Mouse (Mus musculus): Measurements from ENCODE around the gene Slc4a7. TPM values are rescaled to one million over a fixed set of nuclear protein-coding genes. Genes with fewer than 3 reads are reported as not detected.

Slc4a7 gene
- 8.1 and 9.0 TPM in 2 replicates for polyA plus RNA-seq (2014; fragmentation: Nextera tagmentation; extraction: Ambion mirVana)

DNA sequence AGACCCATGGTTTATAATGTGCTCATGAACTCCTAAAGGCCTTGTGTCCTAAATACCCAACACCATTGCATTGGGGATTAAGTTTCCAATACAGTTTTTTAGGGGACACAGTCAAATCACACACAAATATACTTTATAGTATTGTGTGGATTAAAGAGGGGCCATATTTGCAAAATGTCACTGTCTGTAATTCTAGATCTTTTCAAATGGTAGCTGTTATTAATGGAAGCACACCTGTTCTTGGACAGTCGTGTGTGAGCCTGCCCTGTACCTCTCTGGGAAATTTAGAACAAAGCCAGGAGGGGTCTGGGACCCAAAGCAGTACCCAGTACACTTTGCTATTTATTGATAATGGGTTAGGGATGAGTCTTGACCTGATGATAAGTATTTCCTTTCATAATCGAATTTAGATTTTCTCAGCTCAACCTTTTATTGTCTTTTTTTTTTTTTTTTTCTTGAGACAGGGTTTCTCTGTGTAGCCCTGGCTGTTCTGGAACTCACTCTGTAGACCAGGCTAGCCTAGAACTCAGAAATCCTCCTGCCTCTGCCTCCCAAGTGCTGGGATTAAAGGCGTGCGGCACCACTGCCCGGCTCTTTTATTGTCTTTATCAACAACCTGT lies at the start of gene Slc4a7:
Slc4a7 (plus strand) TSS at position 570 of the 620 bp plus-strand sequence.
- 69% methylated on average over 5 of the region's 5 CpGs for WGBS

DNA sequence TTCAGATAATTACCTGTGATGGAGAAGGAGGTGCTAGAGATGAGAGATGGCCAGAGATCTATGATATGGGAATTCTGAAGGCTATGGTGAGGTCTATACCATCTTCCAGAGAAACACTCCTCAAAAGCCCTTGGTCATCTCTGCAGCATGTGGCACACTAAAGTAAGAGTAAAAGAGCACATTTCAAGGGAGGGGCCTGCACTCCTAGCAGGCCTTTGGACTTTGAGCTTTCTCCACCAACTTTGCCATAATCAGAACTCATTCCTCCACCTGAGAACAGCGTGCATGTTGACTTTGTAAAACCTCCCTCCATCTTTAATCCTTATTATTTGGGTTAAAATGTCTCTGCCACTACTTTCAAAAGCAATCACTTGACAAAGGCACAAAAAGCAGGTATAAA lies 31.5 kb upstream of the Slc4a7 start:
- ATAC-seq (replicated peaks; ENCODE audit: low FRiP score) = no peak
- WGBS = 81% methylated on average over 1 of the region's 1 CpGs
- Histone ChIP-seq H3K36me3 (ENCODE audit: control insufficient read depth, insufficient read depth, low read length) (no peaks in the 10 kb centered on the region), H3K9me3 (ENCODE audit: control insufficient read depth, low read length) (no peaks in the 10 kb centered on the region), H3K27me3 (replicated peaks; ENCODE audit: control insufficient read depth, insufficient read depth, low read length) (no peaks in the 10 kb centered on the region), H3K9ac (ENCODE audit: low read depth, low read length) (no peak overlapping the region), H3K4me2 (no peak overlapping the region), H3K4me1 (replicated peaks; ENCODE audit: control insufficient read depth, insufficient read depth, low read length) (no peaks in the 10 kb centered on the region), H3K4me3 (ENCODE audit: low read depth, low read length) (no peak overlapping the region), H3K27ac (ENCODE audit: low read depth, low read length) (no peak overlapping the region)
- DNase-seq (ENCODE audit: low spot score) = no peak

More for the DNA sequence above, at the start of gene Slc4a7:
- peak within 1 kb of the TSS; percentile 76 for H3K4me2 ChIP-seq
- H3K4me1 ChIP-seq (replicated peaks; ENCODE audit: control insufficient read depth, insufficient read depth, low read length) = peaks cover 7% of the 10 kb centered on the region
- peak within 1 kb of the TSS; percentile 86 for H3K4me3 ChIP-seq (ENCODE audit: low read depth, low read length)
- no peaks in the 10 kb centered on the region for H3K36me3 ChIP-seq (ENCODE audit: control insufficient read depth, insufficient read depth, low read length)
- H3K27me3 ChIP-seq (replicated peaks; ENCODE audit: control insufficient read depth, insufficient read depth, low read length) = no peaks in the 10 kb centered on the region
- H3K27ac ChIP-seq (ENCODE audit: low read depth, low read length) = peak within 1 kb of the TSS; percentile 89
- no peak for DNase-seq (ENCODE audit: low spot score)
- H3K9ac ChIP-seq (ENCODE audit: low read depth, low read length) = peak within 1 kb of the TSS; percentile 94
- 0 out of 2 replicates have a peak, but pooled peaks have one; percentile 0 for ATAC-seq (replicated peaks; ENCODE audit: low FRiP score)
- no peaks in the 10 kb centered on the region for H3K9me3 ChIP-seq (ENCODE audit: control insufficient read depth, low read length)

DNA sequence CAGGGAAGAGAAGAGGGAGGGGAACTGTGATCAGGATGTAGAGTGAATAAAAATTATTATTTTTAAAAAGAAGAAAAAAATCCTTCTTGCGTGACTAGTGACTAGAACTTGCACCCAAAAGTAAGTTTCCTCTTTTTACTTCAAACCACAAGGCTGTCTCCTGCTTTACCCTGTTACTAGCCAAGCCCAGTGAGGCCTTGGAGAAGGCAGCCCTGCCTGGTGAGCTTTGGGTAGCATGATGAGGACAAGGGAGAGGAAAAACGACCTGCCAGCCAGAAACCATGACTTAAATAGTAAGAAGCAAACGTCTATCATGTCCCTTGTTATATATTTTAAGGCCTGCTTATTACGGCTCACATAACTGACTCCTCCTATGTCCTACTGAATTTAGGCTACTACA lies 20.5 kb upstream of the Slc4a7 start:
- DNase-seq (ENCODE audit: low spot score) = no peak
- H3K27ac ChIP-seq (ENCODE audit: low read depth, low read length) = no peak overlapping the region
- H3K36me3 ChIP-seq (ENCODE audit: control insufficient read depth, insufficient read depth, low read length) = no peaks in the 10 kb centered on the region
- no peak for ATAC-seq (replicated peaks; ENCODE audit: low FRiP score)
- H3K9me3 ChIP-seq (ENCODE audit: control insufficient read depth, low read length) = no peaks in the 10 kb centered on the region
- H3K4me1 ChIP-seq (replicated peaks; ENCODE audit: control insufficient read depth, insufficient read depth, low read length) = no peaks in the 10 kb centered on the region
- H3K27me3 ChIP-seq (replicated peaks; ENCODE audit: control insufficient read depth, insufficient read depth, low read length) = no peaks in the 10 kb centered on the region
- WGBS = 61% methylated on average over 4 of the region's 4 CpGs
- H3K9ac ChIP-seq (ENCODE audit: low read depth, low read length) = no peak overlapping the region
- no peak overlapping the region for H3K4me2 ChIP-seq
- H3K4me3 ChIP-seq (ENCODE audit: low read depth, low read length) = no peak overlapping the region

DNA sequence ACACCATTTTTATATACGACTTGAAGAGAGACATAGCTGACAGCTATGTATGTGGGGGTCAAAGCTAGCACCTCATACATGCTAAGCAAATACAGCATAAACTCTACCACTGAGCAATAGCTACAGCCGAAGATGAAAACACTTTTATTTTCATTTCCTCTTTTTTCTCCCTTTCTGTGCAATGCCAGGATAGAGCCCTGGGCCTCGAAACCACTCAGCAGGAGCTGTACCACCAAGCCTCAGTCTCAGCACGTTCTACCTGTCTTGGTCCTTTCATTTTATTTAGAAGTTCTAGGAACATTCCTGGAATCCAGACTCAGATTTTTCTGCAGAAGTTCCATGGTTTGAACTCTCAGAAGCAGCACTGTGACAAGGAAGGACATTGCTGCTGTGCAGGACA lies 17.3 kb upstream of the Slc4a7 start:
- 66% methylated on average over 4 of the region's 4 CpGs for WGBS
- Histone ChIP-seq H3K9me3 (ENCODE audit: control insufficient read depth, low read length) (no peaks in the 10 kb centered on the region), H3K27ac (ENCODE audit: low read depth, low read length) (no peak overlapping the region), H3K4me2 (no peak overlapping the region), H3K9ac (ENCODE audit: low read depth, low read length) (no peak overlapping the region), H3K4me3 (ENCODE audit: low read depth, low read length) (no peak overlapping the region), H3K4me1 (replicated peaks; ENCODE audit: control insufficient read depth, insufficient read depth, low read length) (no peaks in the 10 kb centered on the region), H3K36me3 (ENCODE audit: control insufficient read depth, insufficient read depth, low read length) (no peaks in the 10 kb centered on the region), H3K27me3 (replicated peaks; ENCODE audit: control insufficient read depth, insufficient read depth, low read length) (no peaks in the 10 kb centered on the region)
- ATAC-seq (replicated peaks; ENCODE audit: low FRiP score) (no peak), DNase-seq (ENCODE audit: low spot score) (no peak)

- no peak overlapping the region for H3K4me3 ChIP-seq (ENCODE audit: low read depth, low read length)
- H3K27ac ChIP-seq (ENCODE audit: low read depth, low read length) = no peak overlapping the region
- H3K36me3 ChIP-seq (ENCODE audit: control insufficient read depth, insufficient read depth, low read length) = no peaks in the 10 kb centered on the region
- H3K9me3 ChIP-seq (ENCODE audit: control insufficient read depth, low read length) = no peaks in the 10 kb centered on the region
- no peak for ATAC-seq (replicated peaks; ENCODE audit: low FRiP score)
- H3K9ac ChIP-seq (ENCODE audit: low read depth, low read length) = no peak overlapping the region
- H3K4me1 ChIP-seq (replicated peaks; ENCODE audit: control insufficient read depth, insufficient read depth, low read length) = no peaks in the 10 kb centered on the region
- H3K27me3 ChIP-seq (replicated peaks; ENCODE audit: control insufficient read depth, insufficient read depth, low read length) = no peaks in the 10 kb centered on the region
- 47% methylated on average over 7 of the region's 7 CpGs for WGBS
- H3K4me2 ChIP-seq = no peak overlapping the region
- no peak for DNase-seq (ENCODE audit: low spot score)
These were observed 16.0 kb upstream of the Slc4a7 start for GRCm38 (mm10) chr14:14686101-14686551.

GRCm38 (mm10) chr14:14687258-14687890 lies 14.7 kb upstream of the Slc4a7 start:
- H3K9me3 ChIP-seq (ENCODE audit: control insufficient read depth, low read length) = no peaks in the 10 kb centered on the region
- 67% methylated on average over 7 of the region's 7 CpGs for WGBS
- H3K36me3 ChIP-seq (ENCODE audit: control insufficient read depth, insufficient read depth, low read length) = no peaks in the 10 kb centered on the region
- no peak for DNase-seq (ENCODE audit: low spot score)
- no peak overlapping the region for H3K27ac ChIP-seq (ENCODE audit: low read depth, low read length)
- no peak overlapping the region for H3K4me2 ChIP-seq
- H3K4me1 ChIP-seq (replicated peaks; ENCODE audit: control insufficient read depth, insufficient read depth, low read length) = no peaks in the 10 kb centered on the region
- no peak overlapping the region for H3K9ac ChIP-seq (ENCODE audit: low read depth, low read length)
- H3K4me3 ChIP-seq (ENCODE audit: low read depth, low read length) = no peak overlapping the region
- no peaks in the 10 kb centered on the region for H3K27me3 ChIP-seq (replicated peaks; ENCODE audit: control insufficient read depth, insufficient read depth, low read length)
- ATAC-seq (replicated peaks; ENCODE audit: low FRiP score) = no peak

DNA sequence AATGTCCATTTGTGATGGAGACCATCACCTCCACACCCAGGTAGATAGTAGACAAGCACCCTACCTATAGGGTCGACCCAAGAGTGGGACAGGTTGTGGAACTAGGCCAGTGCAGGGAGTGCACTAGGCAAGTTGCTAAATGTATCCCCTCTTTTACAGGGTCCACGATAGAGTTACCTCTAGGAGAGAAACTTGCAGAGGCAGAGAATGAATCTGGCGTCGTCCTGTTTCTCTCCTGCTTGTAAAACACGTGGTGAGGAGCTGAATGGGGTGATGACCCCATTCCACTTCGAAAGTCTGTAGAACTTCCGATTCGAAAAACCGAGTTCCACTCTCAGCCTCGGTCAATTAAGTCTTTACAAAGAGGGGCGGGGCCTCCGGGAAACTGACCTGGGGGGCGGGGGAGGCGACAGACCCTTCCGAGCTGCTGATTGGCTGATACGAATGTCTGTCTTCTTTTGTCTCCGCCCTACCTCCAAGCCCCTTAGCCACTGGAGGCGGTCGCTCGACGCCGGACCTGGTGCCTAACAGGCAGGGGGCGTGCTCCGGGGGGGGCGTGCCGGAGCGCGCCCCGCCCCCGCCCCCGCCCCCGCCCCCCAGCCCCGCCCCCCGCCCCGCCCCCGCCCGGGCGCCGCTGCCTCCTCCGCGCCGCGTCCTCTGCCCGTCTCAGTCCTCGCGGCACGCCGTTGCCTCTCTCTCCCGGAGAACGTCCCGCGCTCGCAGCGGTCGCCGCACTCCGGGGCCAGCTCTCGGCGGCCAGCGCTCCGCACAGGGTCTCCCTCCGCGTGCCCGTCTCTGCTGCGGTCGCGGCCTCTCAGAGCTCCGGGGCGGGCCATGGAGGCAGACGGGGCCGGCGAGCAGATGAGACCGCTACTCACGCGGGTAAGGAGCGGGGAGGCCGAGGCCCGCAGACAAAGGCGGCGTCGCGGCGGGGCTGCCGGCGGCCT lies 593 bp downstream of the Slc4a7 start:
- Histone ChIP-seq H3K36me3 (ENCODE audit: control insufficient read depth, insufficient read depth, low read length) (no peaks in the 10 kb centered on the region), H3K27me3 (replicated peaks; ENCODE audit: control insufficient read depth, insufficient read depth, low read length) (no peaks in the 10 kb centered on the region), H3K4me1 (replicated peaks; ENCODE audit: control insufficient read depth, insufficient read depth, low read length) (peaks cover 7% of the 10 kb centered on the region), H3K4me2 (peak overlapping the region; percentile 76), H3K4me3 (ENCODE audit: low read depth, low read length) (peak overlapping the region; percentile 86), H3K27ac (ENCODE audit: low read depth, low read length) (peak overlapping the region; percentile 89), H3K9ac (ENCODE audit: low read depth, low read length) (peak overlapping the region; percentile 94), H3K9me3 (ENCODE audit: control insufficient read depth, low read length) (no peaks in the 10 kb centered on the region)
- DNase-seq (ENCODE audit: low spot score) (peak; percentile 93), ATAC-seq (replicated peaks; ENCODE audit: low FRiP score) (peak; percentile 94)
- WGBS = under 1% methylated on average over 60 of the region's 85 CpGs

- peak overlapping the region; percentile 86 for H3K4me3 ChIP-seq (ENCODE audit: low read depth, low read length)
- 0 out of 2 replicates have a peak, but pooled peaks cover under 1% of the 10 kb centered on the region for H3K36me3 ChIP-seq (ENCODE audit: control insufficient read depth, insufficient read depth, low read length)
- H3K27me3 ChIP-seq (replicated peaks; ENCODE audit: control insufficient read depth, insufficient read depth, low read length) = no peaks in the 10 kb centered on the region
- peak; percentile 51 for ATAC-seq (replicated peaks; ENCODE audit: low FRiP score)
- no peaks in the 10 kb centered on the region for H3K9me3 ChIP-seq (ENCODE audit: control insufficient read depth, low read length)
- peak overlapping the region; percentile 76 for H3K4me2 ChIP-seq
- peak overlapping the region; percentile 94 for H3K9ac ChIP-seq (ENCODE audit: low read depth, low read length)
- DNase-seq (ENCODE audit: low spot score) = peak; percentile 76
- H3K27ac ChIP-seq (ENCODE audit: low read depth, low read length) = peak overlapping the region; percentile 89
- under 1% methylated on average over 60 of the region's 60 CpGs for WGBS
- H3K4me1 ChIP-seq (replicated peaks; ENCODE audit: control insufficient read depth, insufficient read depth, low read length) = peaks cover 7% of the 10 kb centered on the region
These were observed 1.3 kb downstream of the Slc4a7 start for GRCm38 (mm10) chr14:14703346-14703871.
